Mouse (Mus musculus) ovary, postnatal 36 days (tissue): ENCODE measurements at regions not wholly inside any gene's neighbourhood (a gene's known extent, or its start where the extent isn't known, plus 50 kb on each side); places are given as distances from the start of the nearest gene placed in this dataset.
"Not testable (repeated sequence)": the region's sequence is repeated elsewhere in the genome, so short reads cannot be mapped to it uniquely, and the experiment has no call there.

Experiments
- DNase-seq: peaks from one replicate; pipeline ENCODE4 v3.0.0; 2022; ENCODE audit warnings: low spot score, mixed read lengths

- DNase-seq, result no peak
These were observed 453.3 kb downstream of the Dad1 start for GRCm38 (mm10) chr14:53800508-53801136.

GRCm38 (mm10) chr14:53795160-53795559 is 458.7 kb downstream of the Dad1 start:
- DNase-seq, result not testable (repeated sequence)

- no peak for DNase-seq
These were observed 459.4 kb downstream of the Dad1 start for GRCm38 (mm10) chr14:53794527-53794926.

DNA sequence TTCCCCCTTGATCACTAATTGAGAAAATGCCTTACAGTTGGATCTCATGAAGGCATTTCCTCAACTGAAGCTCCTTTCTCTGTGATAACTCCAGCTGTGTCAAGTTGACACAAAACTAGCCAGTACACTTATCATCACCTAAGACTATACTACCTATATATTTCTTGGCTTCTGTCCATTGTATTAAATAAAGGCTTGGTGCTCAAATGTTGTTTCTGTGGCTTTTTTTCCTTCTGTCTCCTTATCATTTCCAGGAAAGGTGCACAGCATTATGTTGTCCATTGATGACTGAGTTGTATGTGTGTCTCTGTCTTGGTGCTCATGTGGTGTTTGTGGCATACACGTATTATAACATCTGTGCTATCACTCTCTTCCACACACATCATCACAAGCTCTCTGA is 461.5 kb downstream of the Dad1 start:
- DNase-seq, result not testable (repeated sequence)

DNA sequence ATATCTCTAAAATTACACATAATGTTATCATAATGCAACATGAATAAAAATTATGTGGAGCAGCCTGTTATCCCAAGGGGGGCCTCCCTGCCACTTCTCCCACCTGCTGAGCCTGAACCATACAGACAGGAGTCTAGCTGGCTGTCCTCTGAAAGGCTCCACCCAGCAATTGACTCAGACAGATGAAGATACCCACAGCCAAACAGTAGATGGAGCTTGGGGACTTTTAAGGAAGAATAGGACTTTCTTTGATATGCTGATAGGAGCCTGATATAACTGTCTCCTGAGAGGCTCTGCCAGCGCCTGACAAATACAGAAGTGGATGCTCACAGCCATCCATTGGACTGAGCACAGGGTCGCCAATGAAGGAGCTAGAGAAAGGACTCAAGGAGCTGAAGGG is 468.4 kb downstream of the Dad1 start:
- not testable (repeated sequence) for DNase-seq

- no peak for DNase-seq
These were observed 476.5 kb downstream of the Dad1 start for GRCm38 (mm10) chr14:53777375-53777774.

DNA sequence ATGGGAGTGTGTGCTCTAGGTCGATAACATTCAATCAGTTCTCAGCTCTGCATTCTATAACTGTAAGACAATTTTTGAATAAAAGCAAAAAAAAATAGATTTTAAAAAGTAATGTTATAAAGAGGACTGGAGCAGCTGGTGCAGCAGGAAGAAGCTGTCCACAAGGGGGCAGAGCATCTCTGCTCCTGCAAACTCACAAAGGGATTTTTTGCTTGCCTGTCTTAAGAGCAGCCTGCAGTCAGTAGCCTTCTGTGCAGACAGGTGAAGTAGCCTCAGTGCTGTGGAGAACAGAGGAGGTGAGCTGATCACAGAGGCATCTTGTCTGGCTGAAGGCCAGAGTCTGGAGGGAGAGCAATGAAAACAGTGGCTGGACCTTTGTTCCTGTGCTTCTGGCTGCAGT is 477.2 kb downstream of the Dad1 start:
- peak; percentile 9 for DNase-seq

DNA sequence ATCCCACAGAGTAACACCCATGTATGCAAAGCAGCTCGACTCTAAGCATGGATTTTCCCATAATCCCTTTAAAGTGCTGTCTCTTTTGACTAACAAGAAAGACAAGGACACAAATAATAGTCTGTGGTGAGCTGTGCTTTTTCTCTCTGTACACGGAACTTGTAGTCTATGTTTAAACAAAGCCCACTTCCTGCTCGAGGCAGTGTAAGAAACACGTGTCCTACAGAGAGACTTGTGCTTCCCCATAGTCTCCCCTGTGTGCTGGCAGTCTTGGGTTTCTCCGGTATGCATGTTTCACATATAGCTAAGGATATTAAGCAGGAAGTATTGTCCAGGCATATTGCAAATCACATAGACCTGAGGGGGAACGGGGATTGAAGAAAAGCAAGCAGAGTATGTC is 487.4 kb downstream of the Dad1 start:
- not testable (repeated sequence) for DNase-seq

DNA sequence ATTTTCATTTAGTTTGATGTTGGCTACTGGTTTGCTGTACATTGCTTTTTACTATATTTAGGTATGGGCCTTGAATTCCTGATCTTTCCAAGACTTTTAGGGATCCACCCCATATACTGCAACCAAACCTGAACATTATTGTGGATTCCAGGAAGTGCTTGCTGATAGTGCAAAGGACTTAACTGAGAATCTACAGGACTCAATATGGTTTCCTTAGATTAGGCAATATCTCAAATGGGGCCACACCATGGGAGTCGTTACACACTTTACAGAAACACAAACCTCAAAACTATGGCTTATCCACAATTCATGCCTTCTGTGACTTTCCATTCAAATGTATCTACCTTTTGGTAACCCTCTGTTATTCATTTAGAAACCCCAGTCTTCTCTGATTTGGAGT is 488.0 kb downstream of the Dad1 start:
- not testable (repeated sequence) for DNase-seq

- not testable (repeated sequence) for DNase-seq
These were observed 493.3 kb downstream of the Dad1 start for GRCm38 (mm10) chr14:53760578-53760977.

DNA sequence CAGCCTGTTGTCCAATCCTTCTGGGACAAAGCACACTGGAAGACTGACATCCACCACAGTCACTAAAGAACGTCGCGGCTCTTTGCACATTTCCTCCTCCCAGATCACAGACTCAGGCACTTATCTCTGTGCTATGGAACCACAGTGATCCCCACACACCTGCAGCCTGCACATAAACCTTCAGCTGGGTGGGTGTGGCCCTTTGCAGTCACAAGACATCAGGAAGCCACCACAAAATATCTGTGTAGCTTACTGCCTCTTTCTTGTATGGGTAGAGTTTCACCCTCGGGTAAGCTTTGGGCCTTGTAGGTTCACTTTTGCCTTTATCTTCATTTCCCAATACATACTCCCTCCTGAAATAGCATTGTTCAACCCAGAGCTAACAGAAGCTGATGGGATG is 496.1 kb downstream of the Dad1 start:
- not testable (repeated sequence) for DNase-seq

- DNase-seq, result not testable (repeated sequence)
These were observed 496.8 kb downstream of the Dad1 start for GRCm38 (mm10) chr14:53757095-53757494.

- DNase-seq, result no peak
These were observed 503.0 kb downstream of the Dad1 start for GRCm38 (mm10) chr14:53750703-53751441.

DNA sequence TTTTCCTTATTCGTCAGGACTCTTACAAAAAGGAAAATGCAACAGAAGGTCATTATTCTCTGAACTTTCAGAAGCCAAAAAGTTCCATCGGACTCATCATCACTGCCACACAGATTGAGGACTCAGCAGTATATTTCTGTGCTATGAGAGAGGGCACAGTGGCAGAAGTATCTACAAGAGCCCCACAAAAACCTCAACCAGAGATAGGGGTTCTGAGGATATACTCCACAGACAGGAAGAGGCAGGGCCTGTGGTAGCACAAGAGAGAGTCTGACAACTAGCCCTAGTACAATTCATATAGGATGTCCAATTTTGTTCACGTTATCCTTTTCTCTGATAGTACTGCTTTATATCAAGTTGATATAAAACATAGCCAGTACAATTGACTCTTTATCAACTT is 510.4 kb downstream of the Dad1 start:
- DNase-seq, result not testable (repeated sequence)

DNA sequence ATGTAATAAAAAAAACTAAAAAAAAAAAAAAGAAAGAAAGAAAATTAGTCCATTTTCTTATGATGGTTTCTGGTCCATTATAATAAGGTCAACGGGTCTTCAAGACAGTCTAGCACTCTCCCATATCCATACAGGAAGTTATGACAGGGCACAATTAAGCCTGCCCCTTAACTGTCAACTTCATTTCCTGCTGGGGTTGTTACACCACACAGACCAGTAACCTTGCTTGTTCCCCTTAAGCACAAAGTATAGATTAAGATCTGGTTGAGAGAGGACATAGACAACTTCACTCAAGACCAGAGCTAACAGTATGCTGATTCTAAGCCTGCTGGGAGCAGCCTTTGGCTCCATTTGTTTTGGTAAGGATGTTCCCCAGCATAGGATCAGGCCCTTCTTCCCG is 511.0 kb downstream of the Dad1 start:
- DNase-seq, result not testable (repeated sequence)

DNA sequence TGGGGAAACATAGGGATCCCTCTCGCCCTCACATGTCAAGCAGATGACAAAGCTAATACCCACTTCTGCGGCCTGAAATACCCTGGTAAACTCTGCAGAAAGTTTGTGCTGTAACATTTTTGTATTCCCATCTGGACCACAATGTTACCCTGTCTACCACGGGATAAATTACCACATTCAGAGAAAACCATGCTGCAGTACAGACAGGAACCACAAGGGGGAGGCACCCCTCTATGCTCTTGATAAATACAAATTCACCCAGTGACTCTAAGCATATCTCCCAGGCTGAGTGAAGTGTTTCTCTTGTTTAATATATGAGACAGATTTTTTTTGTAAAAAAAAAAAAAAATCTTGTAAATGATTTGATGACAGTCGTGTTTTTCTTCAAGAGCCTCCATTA is 512.7 kb downstream of the Dad1 start:
- not testable (repeated sequence) for DNase-seq

DNA sequence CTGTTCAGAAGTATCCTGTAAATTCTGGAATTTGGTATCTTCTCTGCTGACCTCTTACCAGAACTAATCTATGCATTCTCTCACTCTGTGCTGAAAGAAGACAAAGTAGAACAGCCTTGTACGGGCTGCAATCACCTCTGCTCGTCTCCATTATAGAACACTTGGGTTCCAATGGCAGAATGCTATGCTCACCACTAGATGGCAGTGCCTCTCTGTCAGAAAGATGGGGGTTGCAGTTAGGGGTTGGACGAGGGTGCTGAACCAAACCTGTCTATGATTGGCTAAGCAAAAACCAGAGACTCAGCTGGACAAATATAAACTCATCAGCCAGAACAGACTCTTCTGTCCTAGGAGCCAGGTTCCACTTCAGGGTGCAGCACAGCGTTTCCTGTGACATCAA is 515.9 kb downstream of the Dad1 start:
- not testable (repeated sequence) for DNase-seq

DNA sequence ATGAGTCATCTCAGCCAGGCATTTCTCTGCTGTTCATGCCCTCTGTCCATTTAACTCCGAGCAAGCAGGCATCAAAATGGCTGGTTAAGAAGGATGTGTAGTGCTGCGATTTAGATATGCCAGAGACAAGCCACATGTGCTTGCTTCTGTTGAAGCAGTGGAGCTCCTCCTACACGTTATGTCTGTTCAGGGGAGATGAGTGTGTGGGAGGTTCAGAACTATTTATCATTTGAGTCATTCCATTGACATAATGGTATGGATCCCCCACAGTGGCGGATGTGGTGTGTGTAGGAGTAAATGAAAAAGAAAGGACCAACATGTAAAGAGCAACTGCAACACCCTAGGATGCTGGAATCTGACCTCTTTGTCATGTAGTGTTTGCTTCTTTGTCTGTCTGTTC is 517.6 kb downstream of the Dad1 start:
- DNase-seq, result not testable (repeated sequence)

DNA sequence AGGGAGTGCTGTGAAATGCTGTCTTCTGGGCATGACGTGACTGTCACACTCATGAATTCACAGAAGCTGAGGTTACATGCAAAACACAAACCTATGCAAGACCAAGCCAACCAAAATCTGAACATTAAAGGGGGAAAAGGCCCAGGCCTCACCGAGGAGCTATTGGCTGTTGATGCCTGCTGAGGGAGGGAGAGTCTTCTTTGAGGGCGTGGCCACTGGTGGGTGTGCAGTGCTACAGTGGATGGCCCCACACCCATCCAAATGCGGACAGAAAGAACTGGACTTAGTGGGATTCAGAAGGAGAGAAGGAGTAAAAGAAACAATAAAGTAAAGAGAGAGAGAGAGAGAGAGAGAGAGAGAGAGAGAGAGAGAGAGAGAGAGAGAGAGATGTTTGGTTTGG is 522.3 kb downstream of the Dad1 start:
- not testable (repeated sequence) for DNase-seq

DNA sequence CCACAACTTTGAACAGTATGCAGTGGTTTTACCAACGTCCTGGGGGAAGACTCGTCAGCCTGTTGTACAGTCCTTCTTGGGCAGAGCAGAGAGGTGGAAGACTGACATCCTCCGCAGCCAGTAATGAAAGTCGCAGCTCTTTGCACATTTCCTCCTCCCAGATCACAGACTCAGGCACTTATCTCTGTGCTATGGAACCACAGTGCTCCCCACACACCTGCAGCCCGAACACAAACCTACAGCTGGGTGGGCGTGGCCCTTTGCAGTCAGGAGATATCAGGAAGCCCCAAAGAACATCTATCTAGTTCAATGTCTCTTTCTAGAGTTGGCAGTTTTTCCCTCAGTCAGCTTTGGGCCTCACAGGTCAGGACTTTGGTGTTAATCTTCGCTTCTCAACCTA is 524.0 kb downstream of the Dad1 start:
- DNase-seq, result not testable (repeated sequence)

GRCm38 (mm10) chr14:53729149-53729548 is 524.8 kb downstream of the Dad1 start:
- not testable (repeated sequence) for DNase-seq

DNA sequence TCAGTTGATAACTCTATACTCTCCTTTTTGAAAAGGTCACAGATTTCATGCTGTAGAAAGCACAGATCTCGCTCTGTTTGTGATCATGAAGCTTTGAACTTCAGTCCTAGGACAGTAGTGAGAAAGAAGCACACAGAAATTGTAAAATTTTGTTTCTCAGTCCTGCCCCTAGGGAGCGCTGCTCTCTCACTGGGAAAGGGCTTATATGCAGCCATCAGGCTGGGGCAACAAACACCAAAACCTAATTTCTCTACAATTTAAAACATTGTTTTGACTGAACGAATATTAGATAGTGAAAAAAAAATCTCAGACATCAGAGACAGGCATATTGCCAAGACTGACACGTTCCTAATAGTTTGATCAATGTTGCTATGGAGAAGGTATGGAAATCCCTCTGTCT is 527.0 kb downstream of the Dad1 start:
- DNase-seq, result not testable (repeated sequence)

DNA sequence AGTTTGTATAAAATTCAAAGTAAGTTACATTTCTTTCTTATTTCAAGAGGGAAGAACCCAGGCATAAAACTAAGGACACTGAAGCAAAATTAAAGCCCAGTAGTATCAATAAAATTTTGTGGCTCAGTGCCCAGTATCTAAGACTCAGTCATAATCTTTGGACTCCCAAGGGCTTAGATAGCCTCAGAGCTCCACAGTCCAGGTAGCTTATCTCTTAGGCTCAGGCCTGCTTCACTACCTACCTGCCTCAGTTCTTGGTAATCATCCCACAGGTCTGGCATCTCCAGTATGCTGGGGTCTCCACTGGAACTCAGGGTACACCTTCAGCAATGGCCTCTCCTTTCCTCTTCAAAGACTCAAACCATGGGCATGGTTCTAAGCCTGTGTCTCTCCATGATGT is 530.3 kb downstream of the Dad1 start:
- not testable (repeated sequence) for DNase-seq

GRCm38 (mm10) chr14:53721901-53722300 is 532.0 kb downstream of the Dad1 start:
- DNase-seq, result not testable (repeated sequence)
